Mouse (Mus musculus): ENCODE data around the gene Ski.
A peak's percentile ranks its signal among the peaks of the same experiment; 100 is the strongest.

Gene Ski

DNA sequence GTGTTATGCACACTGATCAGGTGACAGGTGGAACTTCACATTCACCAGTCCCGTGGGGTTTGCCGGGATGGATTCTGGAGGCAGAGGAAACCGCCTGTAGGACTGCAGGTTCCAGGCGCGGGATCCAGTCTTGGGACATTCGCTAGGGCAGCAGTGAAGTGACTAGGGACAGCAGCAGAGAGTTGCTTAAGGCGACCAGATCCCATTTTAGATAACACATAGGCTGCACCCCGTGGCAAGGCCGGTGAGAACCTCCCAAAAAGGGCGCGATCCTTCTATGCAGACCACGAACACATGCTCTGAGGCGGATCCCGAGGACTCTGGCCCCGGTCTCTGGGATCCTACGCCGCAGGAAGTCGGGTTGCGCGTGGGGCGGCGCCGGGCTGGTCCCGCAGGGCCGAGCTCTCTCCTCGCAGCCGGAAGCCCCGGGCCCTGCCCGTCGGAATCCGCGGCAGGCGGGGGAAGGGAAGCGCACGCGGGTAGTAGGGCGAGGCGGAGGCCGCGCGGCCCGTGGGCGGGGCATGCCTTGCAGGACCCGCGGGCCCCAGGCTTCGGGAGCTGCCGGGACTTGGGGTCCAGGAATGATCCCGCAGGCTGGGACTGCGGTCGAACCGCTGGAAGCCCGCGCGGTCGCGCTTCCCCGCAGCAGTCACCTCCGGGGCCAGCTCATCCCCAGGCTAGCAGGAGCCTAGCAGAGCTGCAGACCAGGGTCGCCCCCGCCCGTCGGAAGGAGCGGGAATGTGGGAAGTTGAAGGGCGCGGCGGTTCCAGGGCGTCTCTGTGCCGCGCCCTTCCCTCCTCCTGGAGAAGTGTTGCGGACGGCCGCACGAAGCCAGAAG is 71.9 kb downstream of the Ski start:
- DNase-seq (ENCODE audit: low spot score in 2 of 2): peak; percentile 84 to 85

DNA sequence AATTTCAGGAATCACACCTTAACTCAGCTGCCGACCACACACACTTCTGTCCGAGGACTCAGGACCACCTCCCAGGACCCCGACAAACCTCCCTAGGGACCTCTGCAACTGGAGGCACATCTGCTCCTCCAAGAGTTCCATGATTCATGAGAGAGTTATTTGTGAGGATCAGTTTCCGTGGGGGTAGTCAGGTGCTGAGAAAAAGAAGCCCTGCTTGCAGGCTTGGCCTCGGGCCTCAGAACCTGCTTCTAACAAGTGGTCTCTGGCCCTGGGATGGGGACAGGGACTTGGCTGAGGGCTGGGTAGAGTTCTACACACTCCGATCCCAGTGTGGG is 72.5 kb downstream of the Ski start:
- DNase-seq (ENCODE audit: low spot score in 2 of 2): no peak

DNA sequence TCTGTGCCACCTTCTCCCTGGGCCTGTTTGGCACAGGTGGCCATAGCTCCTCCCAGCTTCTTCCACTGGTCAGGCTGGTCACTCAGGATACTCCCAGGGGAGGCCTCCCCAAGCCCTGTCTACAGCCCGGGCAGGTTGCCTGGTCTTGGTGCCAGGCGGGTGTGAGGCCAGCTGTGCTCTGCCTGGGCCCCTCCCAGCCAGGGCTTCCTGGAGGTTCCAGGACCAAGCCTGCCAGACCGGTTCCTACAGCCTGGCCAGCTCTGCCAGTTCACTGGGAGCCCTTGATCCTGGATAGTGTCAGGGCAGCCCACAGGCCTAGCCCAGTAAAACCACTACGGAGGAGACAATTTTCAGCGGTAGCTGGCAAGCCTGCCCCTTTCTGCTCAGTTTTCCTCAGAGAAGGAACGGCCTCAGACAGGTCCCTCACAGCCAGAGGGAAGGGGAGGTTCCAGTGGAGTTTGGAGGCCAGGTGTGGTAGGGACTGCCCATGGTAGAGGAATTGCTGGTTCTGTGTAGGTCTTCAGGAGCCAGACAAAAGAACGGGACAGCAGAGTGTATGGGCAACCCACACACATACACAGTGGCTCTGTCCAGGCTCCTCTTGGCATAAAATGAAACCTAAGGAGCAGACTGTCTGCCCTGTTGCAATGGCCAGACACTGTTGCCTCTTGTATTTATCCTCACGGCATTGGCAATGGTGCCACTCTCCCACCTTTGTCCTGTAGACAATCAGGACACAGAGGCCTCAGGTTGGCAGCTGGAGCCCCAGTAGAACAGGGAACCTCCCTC is 73.3 kb downstream of the Ski start:
- DNase-seq (ENCODE audit: low spot score in 2 of 2): no peak

DNA sequence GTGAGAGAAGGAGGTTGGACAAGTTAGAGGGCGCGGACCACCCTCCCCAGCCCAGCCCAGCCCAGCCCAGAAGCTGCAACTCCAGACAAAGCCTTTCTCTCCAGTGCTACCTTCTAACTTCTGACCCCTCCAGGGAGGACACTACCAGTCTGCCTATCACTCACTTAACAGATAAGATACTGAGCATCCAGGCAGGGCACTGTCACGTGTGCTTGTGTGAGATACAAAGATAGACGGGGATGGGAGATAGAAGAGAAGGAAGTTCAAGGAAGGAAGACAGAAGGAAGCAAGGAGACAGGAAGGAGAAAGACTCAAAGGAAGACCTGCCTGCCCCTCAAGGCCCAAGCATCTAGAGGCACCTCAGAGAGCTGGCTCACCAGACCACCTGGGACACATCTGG is 73.9 kb downstream of the Ski start:
- no peak for DNase-seq (ENCODE audit: low spot score in 2 of 2)

DNA sequence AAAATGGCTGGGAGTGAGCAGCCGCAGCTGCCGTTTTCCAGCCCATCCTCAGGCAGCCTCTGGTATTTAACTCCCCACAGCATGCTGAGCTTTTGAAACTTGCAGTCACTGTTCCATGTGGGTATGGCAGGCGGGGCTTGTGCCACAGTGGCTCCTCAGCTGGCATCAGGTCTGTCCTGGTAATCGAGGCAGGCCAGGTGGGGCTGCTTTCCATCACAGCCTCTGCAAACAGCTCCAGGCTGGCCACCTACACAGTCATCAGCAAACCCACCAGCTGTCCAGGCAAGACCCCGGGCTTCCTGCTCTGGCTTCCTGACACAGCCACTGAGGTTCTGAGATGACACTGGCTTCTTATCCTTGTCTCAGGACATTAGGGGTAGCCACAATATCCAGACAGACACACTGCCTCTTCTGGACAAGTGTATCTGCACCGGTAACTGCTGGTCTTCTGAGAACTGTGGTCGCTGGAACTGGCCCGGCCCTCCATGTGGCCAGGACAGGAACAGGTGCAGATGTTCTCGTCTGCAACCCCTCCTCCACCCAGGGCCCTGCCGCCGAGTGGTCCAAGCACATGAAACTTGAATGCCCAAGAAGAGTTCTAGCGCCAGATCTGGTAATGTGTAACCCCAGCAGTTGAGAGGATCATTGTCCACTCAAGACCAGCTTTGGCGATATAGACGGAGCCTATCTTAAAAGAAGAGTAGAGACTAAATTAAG is 76.1 kb downstream of the Ski start:
- no peak for DNase-seq (ENCODE audit: low spot score in 2 of 2)

DNA sequence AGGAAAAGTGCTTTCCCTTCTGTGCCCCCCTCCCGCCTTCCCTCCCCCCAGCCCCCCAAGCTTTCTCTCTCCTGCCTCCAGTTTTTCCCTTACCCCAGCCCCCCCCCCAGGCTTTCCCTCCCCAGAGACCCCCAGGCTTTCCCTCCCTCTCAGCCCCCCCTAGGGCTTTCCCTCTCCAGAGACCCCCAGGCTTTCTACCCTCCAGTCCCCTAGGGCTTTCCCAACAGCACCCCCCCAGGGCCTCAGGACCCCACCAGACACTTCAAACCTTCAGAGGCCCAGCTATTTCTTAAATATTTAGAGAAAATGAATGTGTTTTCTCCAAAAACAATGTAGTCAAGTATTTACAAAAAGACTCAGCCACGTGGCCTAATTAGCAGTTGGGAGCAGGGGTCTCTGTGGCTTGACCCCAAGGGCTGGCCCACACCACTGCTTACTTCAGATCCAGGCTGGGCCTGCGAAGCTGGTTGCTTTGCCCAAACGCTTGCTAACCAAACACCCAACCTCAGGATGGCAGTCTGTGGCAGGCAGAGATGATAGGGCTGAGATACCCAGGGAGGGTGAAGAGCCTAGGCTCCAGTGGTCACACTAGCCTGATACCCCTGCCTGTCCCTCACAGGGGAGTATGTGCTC is 77.7 kb downstream of the Ski start:
- DNase-seq (ENCODE audit: low spot score in 2 of 2): no peak

DNA sequence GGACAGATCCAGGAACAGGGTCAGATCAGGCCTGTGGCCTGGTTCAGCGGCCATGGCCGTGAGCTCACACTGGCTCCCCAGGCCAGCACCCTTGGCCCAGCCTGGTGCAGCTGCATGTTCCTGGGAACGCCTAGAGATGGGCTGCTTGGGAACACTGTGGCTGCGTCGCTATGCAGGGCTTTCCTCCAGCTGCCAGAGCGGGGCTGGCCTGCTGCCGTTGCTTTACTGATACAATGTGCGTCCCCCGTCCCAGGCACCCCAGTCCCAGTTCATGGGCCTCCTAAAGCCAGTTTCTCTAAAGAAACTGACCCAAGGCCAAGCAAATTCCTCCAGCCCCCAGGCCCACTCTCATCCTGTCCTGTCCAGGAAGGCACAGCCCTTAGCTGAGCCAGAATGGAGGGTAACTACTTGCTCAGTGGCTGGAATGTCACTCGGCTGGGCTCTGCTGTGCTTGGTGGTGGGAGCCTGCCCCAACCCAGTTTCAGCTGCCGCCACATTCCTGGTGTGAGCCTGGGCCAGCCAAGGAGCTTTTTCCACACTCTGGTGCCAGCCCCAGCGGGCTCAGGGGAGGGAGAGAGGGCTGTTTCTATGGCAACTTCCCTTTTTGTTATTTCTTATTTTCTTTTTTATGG is 78.4 kb downstream of the Ski start:
- no peak for DNase-seq (ENCODE audit: low spot score in 2 of 2)

DNA sequence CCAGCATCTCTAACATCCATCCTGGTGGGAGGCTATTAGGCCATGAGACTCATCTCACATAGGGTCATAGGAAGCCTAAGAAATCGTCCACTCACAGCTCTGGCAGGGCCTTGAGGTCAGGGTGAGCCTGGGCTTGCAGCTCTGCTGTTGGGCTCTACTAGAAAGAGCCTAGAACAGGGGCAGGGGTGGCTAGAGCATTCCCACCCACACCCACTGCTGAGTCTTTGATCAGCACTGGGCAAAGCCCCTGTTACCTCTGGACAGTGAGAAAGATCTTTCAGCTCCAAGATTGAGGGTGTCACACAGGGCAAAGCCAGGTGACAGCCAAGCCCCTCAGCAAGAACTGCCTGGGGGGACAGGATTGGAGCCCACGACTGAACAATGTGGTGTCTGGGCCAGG is 79.0 kb downstream of the Ski start:
- no peak for DNase-seq (ENCODE audit: low spot score in 2 of 2)

DNA sequence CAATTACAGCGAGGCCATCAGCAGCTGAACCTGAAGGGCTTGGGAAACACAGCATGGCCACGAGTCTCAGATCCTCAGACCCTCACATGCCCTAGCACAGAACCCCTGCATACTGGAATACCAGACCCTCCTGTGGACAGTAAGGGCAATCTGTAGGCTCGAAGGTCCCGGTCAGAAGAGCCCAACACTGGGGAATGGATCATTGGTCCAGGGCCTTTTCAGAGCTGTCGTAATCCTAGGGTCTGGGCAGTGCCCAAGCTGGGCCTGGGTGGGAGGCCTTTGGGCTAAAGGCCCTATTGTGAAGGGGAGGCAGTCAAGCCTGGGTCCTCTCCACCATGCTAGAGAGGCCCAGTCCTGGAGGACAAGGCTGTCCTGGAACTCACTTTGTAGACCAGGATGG is 79.6 kb downstream of the Ski start:
- DNase-seq (ENCODE audit: low spot score in 2 of 2): no peak

DNA sequence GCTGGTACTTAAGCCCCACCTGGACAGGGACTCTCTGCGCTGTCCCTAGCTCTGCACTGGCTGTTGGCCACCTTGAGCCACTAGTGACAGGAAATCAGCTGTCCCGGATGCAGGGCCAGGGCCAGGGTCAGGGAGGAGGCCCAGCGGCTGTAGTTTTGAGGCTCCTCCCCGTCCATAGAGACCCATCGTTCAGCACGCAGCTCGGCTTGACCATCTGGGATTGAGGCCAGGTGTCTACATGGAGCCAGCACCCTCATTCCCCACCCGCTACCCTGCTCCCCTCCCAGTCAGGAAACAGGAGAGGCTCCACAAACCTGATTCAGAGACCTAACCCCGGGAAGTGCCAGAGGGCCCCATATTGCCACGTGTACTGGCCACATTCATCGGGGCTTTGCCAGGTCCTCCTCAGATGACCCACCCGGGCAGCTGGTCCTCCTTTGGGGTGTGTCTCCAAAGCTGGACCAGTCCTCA is 81.6 kb downstream of the Ski start:
- DNase-seq (ENCODE audit: low spot score in 2 of 2): no peak

DNA sequence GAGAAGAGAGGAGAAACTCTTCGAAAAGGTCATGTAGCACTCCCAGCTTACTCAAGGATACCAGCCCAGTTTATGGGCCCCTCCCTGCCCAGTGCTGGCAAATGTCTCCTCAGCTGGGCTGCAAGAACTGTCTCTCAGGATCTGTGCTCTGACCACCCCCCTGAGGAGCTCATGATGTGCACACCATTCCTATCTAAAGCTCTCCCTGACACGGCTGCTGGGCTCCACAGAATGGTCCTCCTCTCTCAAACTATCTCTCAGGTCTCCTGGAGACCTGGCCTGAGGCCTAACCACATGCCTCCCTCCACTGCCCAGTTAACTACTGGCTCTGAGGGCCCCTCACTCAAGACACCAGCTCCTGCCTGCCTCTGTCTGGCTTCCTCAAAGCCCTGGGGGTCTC is 82.2 kb downstream of the Ski start:
- DNase-seq (ENCODE audit: low spot score in 2 of 2): no peak

DNA sequence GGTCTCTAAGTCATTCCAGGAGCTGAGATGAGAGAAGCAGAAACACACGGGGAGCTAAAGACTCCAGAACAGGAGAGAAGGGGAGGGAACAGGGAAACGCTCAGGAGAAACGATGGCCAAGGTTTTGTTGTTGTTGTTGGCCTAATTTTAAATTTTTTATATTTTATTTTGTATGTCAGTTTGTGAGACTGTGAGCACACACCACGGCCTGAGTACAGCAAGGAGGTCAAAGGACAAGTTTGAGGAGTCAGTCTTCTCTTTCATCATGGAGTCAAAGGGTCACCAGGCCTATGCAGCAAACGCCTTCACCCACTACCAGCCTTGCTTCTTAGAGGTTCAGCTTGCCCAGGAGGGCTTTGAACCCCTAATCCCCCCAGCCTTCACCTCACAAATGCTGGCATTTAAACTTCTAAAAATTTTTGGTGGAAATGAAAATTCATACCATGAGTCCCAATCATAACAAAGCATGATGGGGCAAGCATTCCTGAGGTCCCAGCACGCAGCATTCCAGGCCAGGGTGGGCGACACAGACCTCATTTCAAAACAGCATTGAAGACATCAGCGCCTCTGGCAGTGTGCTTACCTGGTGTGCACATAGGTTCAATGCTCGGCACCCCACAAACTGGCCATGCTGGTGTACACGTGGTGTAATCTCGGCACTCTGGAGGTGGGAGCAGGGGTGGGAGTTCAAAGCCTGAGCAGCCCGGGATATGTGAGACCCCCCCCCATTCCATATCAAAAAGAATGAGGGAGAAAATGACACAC is 82.9 kb downstream of the Ski start:
- DNase-seq (ENCODE audit: low spot score in 2 of 2): no peak

DNA sequence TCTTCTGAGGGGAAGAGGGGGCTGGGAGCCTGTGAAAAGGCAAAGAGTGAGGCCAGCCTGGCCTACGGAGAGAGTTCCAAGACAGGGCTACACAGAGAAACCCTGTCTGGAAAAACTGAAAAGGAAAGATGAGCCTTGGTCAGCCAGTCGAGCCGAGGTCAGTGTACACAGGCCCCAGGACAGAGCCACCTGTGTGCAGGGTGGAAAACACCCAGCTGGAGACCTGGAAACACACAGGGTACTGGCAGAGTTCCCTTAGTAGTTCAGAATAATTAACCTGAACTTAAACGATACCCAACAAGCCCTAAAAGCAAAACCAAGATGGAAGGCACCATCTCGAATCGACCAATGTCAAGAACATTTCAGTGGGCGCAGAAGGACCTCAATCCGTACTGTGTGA is 83.9 kb downstream of the Ski start:
- no peak for DNase-seq (ENCODE audit: low spot score in 2 of 2)

DNA sequence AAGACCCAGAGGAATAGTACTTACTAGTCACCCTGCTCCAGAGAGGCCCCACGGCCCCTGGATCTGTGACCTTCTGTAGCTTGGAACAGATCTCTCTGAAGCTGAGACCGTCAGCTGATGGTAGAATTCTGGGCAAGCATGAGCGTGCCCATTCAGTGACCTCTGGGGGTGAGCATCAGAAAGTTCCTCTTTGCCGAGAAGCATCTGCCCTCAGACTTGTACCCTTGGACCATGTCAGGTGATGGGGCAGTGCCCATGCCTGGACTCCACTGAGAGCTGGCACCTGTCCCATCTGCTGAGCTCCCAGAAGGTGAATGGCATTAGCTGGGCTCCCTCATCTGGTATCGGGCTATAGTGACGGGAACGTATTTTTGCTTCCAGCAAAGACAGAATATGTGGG is 84.5 kb downstream of the Ski start:
- no peak for DNase-seq (ENCODE audit: low spot score in 2 of 2)

DNA sequence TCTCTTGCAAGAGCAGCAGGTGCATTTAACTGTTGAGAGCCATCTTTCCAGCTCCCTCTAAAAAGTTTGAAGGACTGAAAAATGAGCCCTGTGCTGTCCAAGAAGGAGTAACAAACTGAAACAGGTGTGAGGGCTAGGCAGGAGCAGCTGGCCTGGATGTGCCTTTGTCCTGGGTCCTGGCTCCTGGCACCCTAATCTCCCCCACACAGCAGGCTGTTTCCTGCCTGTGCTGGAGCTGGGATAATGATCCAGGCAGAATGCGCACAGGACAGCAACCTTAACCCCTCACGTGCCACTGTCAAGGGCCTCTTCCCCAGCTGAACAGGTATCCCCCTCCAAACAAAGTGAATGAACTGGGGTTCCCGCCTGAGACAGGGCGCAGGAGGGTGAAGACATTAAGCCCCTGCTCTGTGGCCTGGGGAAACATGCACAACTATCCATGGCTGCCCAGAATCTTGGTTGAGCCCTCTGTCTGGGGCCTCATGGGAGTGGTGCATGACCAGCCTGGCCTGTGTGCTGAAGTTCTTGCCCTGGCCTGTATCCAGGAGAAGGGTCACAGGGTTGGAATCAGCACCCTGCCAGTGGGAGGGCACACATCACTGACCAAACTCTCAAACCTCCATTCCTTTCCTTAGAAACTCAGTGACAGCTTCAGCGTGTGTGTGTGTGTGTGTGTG is 86.3 kb downstream of the Ski start:
- no peak for DNase-seq (ENCODE audit: low spot score in 2 of 2)

DNA sequence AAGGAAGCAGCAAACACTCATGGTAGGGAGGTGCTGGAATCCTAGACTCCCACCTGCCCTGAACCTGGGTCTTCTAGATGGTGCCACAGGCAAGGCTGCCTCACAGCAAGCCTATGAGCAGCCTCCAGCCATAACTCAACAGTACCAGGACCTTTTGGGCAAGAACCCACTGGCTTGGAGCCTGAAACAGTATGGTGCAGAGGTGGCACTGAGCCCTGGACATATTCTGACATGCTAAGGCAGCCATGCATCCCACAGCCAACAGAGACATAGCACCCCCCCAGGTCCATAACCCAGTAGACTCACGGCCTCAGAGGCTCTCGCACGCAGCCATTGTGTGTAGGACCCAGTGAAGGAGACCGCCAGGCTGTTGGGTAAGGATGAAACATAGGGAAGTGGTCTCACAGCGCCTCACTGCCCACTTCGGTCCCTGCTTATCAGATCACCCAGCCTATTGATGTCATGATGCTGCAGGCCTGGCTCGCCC is 87.7 kb downstream of the Ski start:
- DNase-seq (ENCODE audit: low spot score in 2 of 2): no peak

DNA sequence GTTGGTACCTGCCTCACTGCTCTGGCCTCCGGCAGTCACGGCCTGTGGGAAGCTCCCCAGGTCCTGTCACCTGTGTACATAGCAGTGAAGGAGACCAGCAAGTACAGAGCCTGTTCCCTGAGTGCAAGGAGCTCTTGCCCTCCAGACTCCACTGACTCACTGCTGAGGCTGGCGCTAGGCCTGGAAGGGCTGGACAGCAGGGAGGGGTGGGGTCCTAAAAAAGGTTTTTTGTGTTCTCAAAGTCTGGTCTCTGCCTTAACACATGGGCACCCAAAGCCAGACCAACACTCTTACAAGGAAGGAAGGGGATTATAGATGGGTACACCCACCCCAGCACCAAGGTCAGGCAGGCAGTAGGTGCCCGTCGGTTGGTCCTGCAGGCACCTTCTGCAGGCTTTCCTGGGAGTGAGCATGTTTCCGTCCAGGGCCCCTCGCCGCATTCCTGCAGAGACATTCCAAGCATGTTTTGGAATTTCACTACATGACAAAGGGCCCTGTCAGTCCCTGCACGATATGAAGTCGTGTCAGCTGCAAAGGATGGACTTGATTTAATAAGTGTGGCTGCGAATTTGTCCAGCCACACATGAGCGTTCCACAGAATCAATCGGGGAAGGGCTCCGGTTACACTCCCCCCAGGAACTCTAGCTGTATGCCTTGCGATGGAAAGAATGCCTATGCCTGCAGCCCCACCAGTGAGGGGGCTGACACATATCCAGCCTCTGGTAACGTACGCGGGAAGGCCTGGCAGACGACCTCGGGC is 88.6 kb downstream of the Ski start:
- no peak for DNase-seq (ENCODE audit: low spot score in 2 of 2)

DNA sequence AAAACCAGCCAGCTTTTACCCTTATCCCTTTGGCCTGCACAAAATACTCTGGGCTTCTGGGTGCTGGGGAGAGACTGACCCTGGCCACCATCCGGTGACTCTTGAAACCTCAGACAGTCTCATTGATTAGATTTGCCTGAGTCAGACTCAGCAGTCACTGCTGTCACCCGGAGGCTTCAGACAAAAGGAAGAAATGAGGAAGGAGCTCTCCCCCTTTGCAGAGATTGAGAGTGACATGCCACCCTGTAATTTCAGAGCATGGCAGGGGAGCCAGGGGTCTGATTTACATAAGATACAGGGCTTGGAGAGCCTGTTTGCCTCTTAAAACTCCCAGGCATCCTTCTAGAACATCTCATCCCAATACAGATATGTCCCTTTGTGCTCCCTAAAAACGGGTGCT is 89.2 kb downstream of the Ski start:
- DNase-seq (ENCODE audit: low spot score in 2 of 2): no peak

DNA sequence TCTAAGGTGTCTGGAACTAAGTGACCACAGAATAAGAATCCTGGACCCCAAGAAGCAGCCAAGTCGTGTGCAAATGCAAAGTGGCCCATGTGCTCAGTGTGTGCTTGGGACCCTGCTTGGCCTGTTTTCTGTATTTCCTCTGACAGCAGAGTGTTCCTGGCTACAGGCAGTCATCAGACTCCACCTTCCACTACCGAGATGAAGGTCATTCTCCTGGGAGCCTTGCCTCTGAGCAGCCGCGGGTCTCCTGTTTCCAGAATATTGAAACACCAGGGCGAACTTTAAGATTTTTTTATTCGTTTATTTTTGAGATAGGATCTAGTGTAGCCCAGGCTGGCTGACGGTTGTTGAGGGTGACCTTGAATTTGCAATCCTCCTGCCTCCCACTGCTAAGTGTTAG is 91.8 kb downstream of the Ski start:
- DNase-seq (ENCODE audit: low spot score in 2 of 2): no peak

Data from spleen, postnatal 36 days (tissue).